Mouse (Mus musculus) cerebellum, postnatal 4 days (tissue): ENCODE data around the gene Pam.
A peak's percentile ranks its signal among the peaks of the same experiment; 100 is the strongest.

Experiments
- DNase-seq, 2 experiments: peaks; one replicate each; pipeline ENCODE4 v3.0.0; 2022; ENCODE audit warnings: low spot score in 2 of 2, mixed read lengths in 1 of 2

Gene Pam

GRCm38 (mm10) chr1:97915726-97916125 is 179.7 kb downstream of the Pam start:
- no peak for DNase-seq

- no peak for DNase-seq
These were observed 184.6 kb downstream of the Pam start for GRCm38 (mm10) chr1:97910874-97911273.

GRCm38 (mm10) chr1:97909561-97909960 is 185.9 kb downstream of the Pam start:
- no peak for DNase-seq

- no peak for DNase-seq
These were observed 186.7 kb downstream of the Pam start for GRCm38 (mm10) chr1:97908736-97909135.

GRCm38 (mm10) chr1:97903912-97904460 is 191.5 kb downstream of the Pam start:
- no peak for DNase-seq

GRCm38 (mm10) chr1:97902830-97903229 is 192.6 kb downstream of the Pam start:
- DNase-seq = no peak

- DNase-seq = no peak
These were observed 194.8 kb downstream of the Pam start for GRCm38 (mm10) chr1:97900559-97901153.

- no peak for DNase-seq
These were observed 207.9 kb downstream of the Pam start for GRCm38 (mm10) chr1:97887511-97887910.

GRCm38 (mm10) chr1:97883498-97883897 is 211.9 kb downstream of the Pam start:
- no peak for DNase-seq

GRCm38 (mm10) chr1:97877037-97877436 is 218.4 kb downstream of the Pam start:
- no peak for DNase-seq

GRCm38 (mm10) chr1:97873490-97874054 is 221.9 kb downstream of the Pam start:
- no peak for DNase-seq

- DNase-seq = no peak
These were observed 223.0 kb downstream of the Pam start for GRCm38 (mm10) chr1:97872493-97872892.

GRCm38 (mm10) chr1:97872072-97872471 is 223.4 kb downstream of the Pam start:
- no peak for DNase-seq

- DNase-seq = no peak
These were observed 231.3 kb downstream of the Pam start for GRCm38 (mm10) chr1:97864135-97864534.

GRCm38 (mm10) chr1:97863140-97863539 is 232.3 kb downstream of the Pam start:
- DNase-seq = peak in 1 of 2 experiments; percentile 49

- no peak for DNase-seq
These were observed 232.7 kb downstream of the Pam start for GRCm38 (mm10) chr1:97862734-97863133.

GRCm38 (mm10) chr1:97854256-97854655 is 241.2 kb downstream of the Pam start:
- no peak for DNase-seq

- no peak for DNase-seq
These were observed 243.8 kb downstream of the Pam start for GRCm38 (mm10) chr1:97851601-97852175.

GRCm38 (mm10) chr1:97848601-97849241 is 246.7 kb downstream of the Pam start:
- no peak for DNase-seq

- DNase-seq = peak in 1 of 2 experiments; percentile 47
These were observed 252.0 kb downstream of the Pam start for GRCm38 (mm10) chr1:97843220-97843992.

GRCm38 (mm10) chr1:97834354-97834822 is 261.1 kb downstream of the Pam start:
- no peak for DNase-seq
